Mouse (Mus musculus): ENCODE measurements around the gene Cldn5.

GRCm38 (mm10) chr16:18809001-18809400, 32.4 kb downstream of the Cldn5 start:
- no peak for TF ChIP-seq CEBPB (IDR thresholded peaks at IDR 0.05; ENCODE audit: low read depth)
- no peak for TF ChIP-seq CTCF (IDR thresholded peaks at IDR 0.05; ENCODE audit: control insufficient read depth, insufficient read depth, insufficient read length)
- no peak for TF ChIP-seq USF1 (IDR thresholded peaks at IDR 0.05; ENCODE audit: low read depth)
- TF ChIP-seq MYOG (IDR thresholded peaks at IDR 0.05; ENCODE audit: control insufficient read depth, extremely low read depth, insufficient read length) = no peak
- TF ChIP-seq MAX (IDR thresholded peaks at IDR 0.05) = no peak
- TF ChIP-seq MYOD1 (IDR thresholded peaks at IDR 0.05; ENCODE audit: control insufficient read depth, insufficient read length, low read depth) = no peak

Measured in C2C12 (cell line).